Mouse (Mus musculus): ENCODE data around the gene Zfp335. TPM values are rescaled to one million over a fixed set of nuclear protein-coding genes. Genes with fewer than 3 reads are reported as not detected.

The Zfp335 gene
- polyA plus RNA-seq, 1 experiment: 43.2 TPM

DNA sequence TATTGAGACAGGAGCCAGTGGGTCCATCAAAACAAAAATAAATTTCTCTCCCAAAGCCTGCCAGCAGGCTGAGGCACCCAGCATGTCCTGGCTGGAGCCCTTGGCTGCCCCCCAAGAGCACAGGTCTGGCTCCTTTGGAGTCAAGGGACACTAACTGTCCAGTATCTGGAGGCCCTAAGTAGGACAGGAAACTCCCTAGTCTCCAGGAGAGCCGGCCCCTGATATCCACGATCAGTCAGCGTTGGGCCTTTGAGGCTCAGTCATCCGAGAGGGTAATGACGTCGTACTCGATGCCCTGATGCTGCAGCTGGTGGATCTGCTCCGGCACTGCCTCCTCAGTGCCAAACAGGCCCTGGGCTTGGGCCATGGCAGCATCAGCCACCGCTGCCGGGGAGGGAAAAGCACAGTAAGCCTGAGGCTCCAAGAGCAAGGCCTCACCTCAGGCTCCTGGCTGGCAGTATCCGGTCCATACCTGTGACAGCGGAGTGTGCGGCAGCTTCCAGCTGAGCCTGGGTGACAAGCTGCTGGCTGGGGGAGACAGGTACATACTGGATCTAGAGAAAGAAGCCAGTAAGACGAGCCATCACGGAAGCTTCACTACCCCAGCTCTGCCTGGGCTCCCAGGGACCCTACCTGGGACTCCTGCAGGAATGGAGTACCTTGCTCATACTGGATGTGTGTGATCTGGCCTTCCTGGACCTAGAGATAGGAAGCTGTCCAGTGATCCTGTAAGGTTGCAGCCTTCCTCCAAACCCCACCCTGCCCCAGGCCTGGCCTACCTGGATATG is 19.5 kb downstream of the Zfp335 start:
- TF ChIP-seq POLR2A (IDR thresholded peaks at IDR 0.05; ENCODE audit: borderline replicate concordance, extremely low read depth, insufficient read depth, insufficient read length, poor library complexity, severe bottlenecking) (no peak), CTCF (IDR thresholded peaks at IDR 0.05; ENCODE audit: borderline replicate concordance, extremely low read depth, insufficient read depth, insufficient read length) (no peak)
- DNase-seq (ENCODE audit: low read depth): no peak

DNA sequence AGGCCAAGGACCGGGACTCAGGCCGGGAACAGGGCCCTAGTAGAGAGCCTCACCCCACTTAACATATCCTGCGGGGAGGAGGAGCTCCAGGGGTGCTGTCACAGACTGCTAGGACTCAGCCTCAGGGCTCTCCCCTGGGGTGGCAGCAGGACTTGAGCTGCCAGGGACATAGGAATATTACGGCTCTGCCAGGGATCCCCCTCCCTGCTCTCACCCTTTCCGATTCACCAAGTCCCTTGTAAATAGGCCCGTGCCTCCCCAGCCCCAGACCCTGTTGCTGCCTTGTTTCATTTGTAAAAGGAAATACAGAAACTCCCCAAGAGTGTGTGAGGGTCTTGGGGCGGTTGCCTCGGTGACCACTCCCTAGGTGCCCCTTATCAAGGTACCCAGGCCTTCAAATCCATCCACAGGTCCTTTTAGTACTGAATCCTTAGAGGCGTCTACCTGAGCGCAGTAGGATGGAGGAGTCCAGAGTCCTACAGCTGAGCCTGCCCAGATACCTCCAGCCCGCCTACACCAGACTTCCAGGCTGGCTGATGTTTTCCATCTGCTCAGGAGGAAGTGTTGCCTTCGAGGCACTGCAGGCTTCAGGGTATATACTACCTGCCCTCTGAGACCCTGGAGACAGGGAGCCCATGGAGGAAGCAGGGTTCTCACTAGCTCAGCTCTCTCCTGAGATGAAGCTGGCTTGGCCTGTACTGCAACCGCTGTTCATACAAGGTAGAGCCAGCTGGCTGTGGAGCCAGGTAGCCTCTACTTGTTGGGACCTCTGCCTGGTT is 20.3 kb downstream of the Zfp335 start:
- TF ChIP-seq POLR2A (IDR thresholded peaks at IDR 0.05; ENCODE audit: borderline replicate concordance, extremely low read depth, insufficient read depth, insufficient read length, poor library complexity, severe bottlenecking): no peak
- TF ChIP-seq CTCF (IDR thresholded peaks at IDR 0.05; ENCODE audit: borderline replicate concordance, extremely low read depth, insufficient read depth, insufficient read length): no peak
- no peak for DNase-seq (ENCODE audit: low read depth)

DNA sequence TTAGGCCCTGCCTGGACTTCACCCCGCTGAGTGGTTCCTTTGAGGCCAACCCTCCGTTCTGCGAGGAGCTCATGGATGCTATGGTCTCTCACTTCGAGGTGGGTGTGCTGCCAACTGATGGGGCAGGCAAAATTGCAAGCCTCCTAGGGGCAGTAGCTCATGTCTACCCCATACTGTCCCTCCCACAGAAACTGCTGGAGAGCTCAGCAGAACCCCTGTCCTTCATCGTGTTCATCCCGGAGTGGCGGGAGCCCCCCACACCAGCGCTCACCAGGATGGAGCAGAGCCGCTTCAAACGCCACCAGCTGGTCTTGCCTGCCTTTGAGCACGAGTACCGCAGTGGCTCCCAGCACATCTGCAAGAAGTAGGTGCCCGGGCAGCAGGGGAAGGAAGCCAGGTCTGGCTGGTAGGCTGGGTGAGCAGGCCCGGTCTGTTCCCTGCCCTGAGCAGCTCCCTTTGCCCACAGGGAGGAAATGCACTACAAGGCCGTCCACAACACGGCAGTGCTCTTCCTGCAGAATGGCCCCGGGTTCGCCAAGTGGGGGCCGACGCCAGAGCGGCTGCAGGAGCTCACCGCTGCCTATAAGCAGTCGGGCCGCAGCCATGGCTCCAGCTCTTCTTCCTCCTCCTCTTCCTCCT is 21.0 kb downstream of the Zfp335 start:
- DNase-seq (ENCODE audit: low read depth): no peak
- no peak for TF ChIP-seq CTCF (IDR thresholded peaks at IDR 0.05; ENCODE audit: borderline replicate concordance, extremely low read depth, insufficient read depth, insufficient read length)
- no peak for TF ChIP-seq POLR2A (IDR thresholded peaks at IDR 0.05; ENCODE audit: borderline replicate concordance, extremely low read depth, insufficient read depth, insufficient read length, poor library complexity, severe bottlenecking)

DNA sequence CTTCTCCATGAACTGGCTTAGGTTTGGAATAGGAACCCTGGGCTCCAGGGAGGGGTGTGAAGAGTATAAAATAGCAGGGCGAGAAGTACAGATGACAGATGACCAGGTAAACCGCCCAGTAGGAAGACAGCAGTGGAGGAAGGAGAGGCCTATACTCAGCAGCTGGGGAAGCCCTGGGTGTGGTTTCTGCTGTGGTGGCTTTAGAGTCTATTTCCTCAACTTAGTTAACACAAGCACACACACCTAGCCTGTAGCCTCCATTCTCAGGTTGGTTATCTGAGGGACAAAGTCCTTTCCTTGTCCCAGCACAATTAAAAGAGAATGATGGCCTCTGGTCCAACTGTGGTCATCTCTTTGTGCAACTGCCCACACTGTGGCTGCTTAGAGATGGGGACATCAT is 21.6 kb downstream of the Zfp335 start:
- no peak for TF ChIP-seq CTCF (IDR thresholded peaks at IDR 0.05; ENCODE audit: borderline replicate concordance, extremely low read depth, insufficient read depth, insufficient read length)
- no peak for TF ChIP-seq POLR2A (IDR thresholded peaks at IDR 0.05; ENCODE audit: borderline replicate concordance, extremely low read depth, insufficient read depth, insufficient read length, poor library complexity, severe bottlenecking)
- no peak for DNase-seq (ENCODE audit: low read depth)

DNA sequence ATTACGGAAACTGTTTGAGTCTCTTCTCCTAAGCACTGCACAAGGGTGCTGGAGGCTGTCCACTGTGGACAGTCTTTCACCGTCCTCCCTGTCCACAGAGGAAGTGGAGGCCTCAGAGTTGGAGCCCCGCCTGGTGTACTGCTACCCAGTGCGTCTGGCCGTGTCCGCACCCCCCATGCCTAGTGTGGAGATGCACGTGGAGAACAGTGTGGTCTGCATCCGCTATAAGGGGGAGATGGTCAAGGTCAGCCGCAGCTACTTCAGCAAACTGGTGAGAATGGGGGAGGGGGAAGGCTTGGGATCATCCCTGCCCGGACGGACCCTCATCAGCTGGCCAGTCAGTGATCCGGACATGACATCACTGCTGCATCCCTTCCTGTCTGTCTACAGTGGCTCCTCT is 22.6 kb downstream of the Zfp335 start:
- TF ChIP-seq POLR2A (IDR thresholded peaks at IDR 0.05; ENCODE audit: borderline replicate concordance, extremely low read depth, insufficient read depth, insufficient read length, poor library complexity, severe bottlenecking): no peak
- no peak for TF ChIP-seq CTCF (IDR thresholded peaks at IDR 0.05; ENCODE audit: borderline replicate concordance, extremely low read depth, insufficient read depth, insufficient read length)
- no peak for DNase-seq (ENCODE audit: low read depth)

DNA sequence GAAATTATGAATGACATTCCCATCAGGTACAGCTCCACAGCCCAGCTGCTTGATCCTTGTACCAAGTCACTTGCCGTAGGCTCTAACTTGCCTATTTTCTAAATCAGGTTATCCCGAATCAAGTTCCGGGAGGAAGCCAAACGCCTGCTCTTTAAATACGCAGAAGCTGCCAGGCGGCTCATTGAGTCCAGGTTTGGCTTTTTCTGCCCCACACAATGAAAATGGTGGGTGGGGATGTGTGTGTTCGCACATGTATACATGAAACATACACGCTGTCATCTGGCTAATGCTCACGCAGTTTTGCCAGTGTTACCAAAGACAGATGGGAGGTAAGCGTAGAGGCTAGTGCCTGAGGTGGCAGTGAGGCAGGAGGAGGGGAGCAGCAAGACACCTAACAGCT is 24.9 kb downstream of the Zfp335 start:
- TF ChIP-seq CTCF (IDR thresholded peaks at IDR 0.05; ENCODE audit: borderline replicate concordance, extremely low read depth, insufficient read depth, insufficient read length): no peak
- no peak for DNase-seq (ENCODE audit: low read depth)

DNA sequence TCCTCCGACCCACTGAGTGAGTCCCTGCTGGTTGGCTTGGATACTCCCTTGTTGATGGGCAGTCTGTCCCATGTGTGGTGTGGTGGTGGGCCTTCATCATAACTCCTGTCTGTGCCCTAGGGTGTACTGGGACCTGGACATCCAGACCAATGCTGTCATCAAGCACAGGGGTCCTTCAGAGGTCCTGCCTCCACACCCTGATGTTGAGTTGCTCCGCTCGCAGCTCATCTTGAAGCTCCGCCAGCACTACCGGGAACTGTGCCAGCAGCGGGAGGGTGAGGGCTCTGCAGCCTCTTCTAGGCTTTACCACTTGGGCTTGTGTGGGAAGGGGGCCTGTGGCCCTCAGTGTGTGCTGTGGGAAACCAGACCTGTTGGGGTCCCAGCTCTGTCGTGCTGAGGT is 25.8 kb downstream of the Zfp335 start:
- TF ChIP-seq CTCF (IDR thresholded peaks at IDR 0.05; ENCODE audit: borderline replicate concordance, extremely low read depth, insufficient read depth, insufficient read length): no peak
- DNase-seq (ENCODE audit: low read depth): peak; percentile 77

DNA sequence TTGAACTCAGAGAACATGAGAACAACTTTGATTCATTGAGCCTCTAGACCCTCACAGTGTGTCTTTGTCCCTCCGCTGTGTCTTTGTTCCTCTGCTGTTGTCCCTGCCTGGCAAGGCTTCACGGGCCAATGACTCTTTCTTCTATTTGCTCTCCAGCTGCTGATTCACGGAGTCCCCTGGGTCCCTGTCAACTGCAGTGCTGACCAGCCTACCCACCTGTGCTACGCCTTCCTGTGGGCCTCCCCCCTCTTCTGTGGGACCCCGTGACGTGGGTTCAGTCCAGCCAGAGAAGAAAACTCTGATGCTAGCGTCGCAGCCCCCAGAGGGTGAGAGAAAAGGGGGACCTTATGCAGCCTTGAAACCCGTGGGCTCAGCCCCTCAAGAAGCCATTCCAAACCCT is 28.9 kb downstream of the Zfp335 start:
- peak; percentile 39 for DNase-seq (ENCODE audit: low read depth)
- TF ChIP-seq POLR2A (IDR thresholded peaks at IDR 0.05; ENCODE audit: borderline replicate concordance, extremely low read depth, insufficient read depth, insufficient read length, poor library complexity, severe bottlenecking) (no peak), CTCF (IDR thresholded peaks at IDR 0.05; ENCODE audit: borderline replicate concordance, extremely low read depth, insufficient read depth, insufficient read length) (no peak)

DNA sequence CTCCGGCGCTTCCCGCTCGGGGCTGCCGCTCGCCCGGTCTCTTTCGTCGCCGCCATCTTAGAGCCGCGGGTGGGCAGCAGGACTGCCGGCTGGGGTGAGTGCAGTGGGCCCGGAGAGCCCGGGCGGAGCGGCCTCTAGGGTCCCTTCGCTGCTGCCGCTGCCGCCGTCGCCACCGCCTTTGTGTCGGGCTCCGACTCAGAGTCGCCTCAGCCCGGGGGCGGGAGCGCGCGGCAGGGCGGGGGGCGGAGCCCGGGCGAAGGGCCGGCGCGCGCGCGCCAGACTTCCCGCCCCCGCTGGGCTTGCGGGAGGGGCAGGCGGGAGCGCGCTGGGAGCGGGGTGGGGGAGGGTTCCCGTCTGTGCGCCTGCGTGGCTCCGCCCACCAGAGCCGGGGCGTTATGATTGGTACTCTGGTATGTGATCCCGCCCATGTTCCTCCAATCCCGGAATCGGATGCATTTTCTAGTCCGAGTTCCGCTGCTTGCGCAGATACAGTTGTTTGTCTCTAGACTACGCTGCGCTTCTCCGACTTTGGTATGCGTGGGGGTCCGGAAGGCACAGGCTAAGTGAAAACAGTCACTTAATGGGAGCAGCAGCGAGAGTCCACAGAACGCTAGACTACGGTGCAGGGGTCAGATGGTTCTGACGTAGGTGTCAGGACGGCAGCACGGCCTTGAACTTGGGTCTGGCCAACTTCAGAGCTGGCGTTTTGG is 31.8 kb downstream of the Zfp335 start:
- TF ChIP-seq POLR2A (IDR thresholded peaks at IDR 0.05; ENCODE audit: borderline replicate concordance, extremely low read depth, insufficient read depth, insufficient read length, poor library complexity, severe bottlenecking) (peak; percentile 94), CTCF (IDR thresholded peaks at IDR 0.05; ENCODE audit: borderline replicate concordance, extremely low read depth, insufficient read depth, insufficient read length) (no peak)
- DNase-seq (ENCODE audit: low read depth): peak; percentile 99

DNA sequence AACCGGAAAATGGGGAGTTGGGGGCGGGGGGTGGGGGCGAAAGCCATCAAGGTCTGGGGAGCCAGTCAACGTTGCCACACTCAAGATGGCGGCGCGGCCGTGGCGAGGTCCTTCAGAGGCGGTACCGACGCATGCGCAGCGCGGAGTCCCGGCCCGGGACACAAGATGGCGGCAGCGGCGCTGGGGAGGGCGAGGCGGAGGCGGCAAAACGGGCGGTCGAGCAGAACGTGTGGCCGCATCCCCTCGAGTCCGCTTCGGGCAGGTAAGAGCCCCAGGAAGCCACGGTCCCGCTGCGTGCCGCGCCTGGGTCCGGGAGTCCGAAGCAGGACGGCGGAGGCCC is 32.4 kb downstream of the Zfp335 start, which contains the start of gene Pcif1:
Gene Pcif1 (plus strand): TSS at position 77 of the 340 bp plus-strand sequence.
- TF ChIP-seq CTCF (IDR thresholded peaks at IDR 0.05; ENCODE audit: borderline replicate concordance, extremely low read depth, insufficient read depth, insufficient read length) (no peak), POLR2A (IDR thresholded peaks at IDR 0.05; ENCODE audit: borderline replicate concordance, extremely low read depth, insufficient read depth, insufficient read length, poor library complexity, severe bottlenecking) (peak; percentile 96)
- DNase-seq (ENCODE audit: low read depth): peak; percentile 94

Data from brain, embryonic 14.5 days (tissue).